Mouse (Mus musculus): ENCODE data around the gene Pheta1. TPM values are rescaled to one million over a fixed set of nuclear protein-coding genes. Genes with fewer than 3 reads are reported as not detected.

Gene Pheta1
- polyA plus RNA-seq, 1 experiment from 2014 or later: 48.1 TPM

DNA sequence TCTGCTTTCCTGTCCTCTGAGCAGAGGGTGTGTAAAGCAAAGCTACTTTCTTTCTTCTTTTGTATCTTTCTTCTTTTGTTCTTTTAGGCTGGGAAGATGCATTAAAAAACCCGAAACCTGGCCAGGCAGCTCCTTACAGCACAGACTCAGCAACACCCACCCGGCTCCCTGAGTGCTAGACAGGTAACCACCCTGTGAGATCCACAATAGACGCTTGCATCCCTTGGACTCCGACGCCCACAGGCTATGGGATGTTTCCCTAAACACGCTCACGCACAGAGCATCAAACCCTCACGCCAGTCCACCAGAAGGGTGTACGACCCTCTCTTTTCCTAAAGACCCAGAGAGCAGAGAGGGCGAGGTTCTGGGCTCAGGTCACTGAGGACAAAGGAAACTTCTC lies 45.9 kb downstream of the Pheta1 start:
- Histone ChIP-seq H3K4me2 (replicated peaks) (no peak overlapping the region), H3K9me3 (no peaks in the 10 kb centered on the region), H3K4me3 (no peak overlapping the region), H3K4me1 (no peaks in the 10 kb centered on the region; the same call in 1 of the 2 replicates), H3K36me3 (no peaks in the 10 kb centered on the region), H3K27me3 (no peaks in the 10 kb centered on the region), H3K27ac (no peak overlapping the region), H3K9ac (no peak overlapping the region)
- no peak for ATAC-seq (ENCODE audit: insufficient number of reproducible peaks, insufficient read depth, low FRiP score, low TSS enrichment)
- WGBS: 46% methylated on average over 10 of the region's 10 CpGs

DNA sequence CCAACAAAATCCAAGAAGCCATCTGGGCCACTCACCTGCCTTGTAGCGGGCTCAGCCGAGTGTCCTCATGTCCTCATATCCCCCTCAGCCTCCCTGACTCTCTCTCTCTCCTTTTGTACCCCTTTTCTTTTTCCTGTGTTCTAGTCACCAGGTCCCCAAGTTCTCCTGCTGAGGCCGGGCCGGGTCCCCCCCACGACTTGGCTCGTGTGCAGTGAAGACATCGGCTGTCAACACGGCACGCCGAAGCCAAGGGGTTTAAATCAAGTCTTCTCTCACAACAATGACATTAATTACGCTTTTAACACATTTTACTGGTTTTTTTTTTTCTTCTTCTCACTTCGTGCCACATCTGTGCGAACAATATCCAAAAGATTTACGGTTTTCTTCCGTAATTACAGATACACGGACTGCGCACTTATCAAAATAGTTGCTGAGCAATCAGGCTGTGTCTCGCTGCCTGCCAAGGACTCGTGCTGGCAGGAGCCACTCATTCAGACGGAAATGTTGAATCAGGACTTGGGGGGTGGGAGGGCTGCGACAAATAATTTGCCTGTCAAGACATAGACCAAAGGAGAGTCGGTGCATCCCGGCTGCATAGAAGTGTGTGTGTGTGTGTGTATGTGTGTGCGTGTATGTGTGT lies 46.5 kb downstream of the Pheta1 start:
- H3K4me2 ChIP-seq (replicated peaks): no peak overlapping the region
- H3K9ac ChIP-seq: no peak overlapping the region
- WGBS: 66% methylated on average over 24 of the region's 24 CpGs
- no peak overlapping the region for H3K27ac ChIP-seq
- ATAC-seq (ENCODE audit: insufficient number of reproducible peaks, insufficient read depth, low FRiP score, low TSS enrichment): no peak
- H3K4me3 ChIP-seq: no peak overlapping the region
- H3K36me3 ChIP-seq: no peaks in the 10 kb centered on the region
- H3K27me3 ChIP-seq: no peaks in the 10 kb centered on the region
- no peaks in the 10 kb centered on the region for H3K9me3 ChIP-seq
- no peaks in the 10 kb centered on the region for H3K4me1 ChIP-seq

DNA sequence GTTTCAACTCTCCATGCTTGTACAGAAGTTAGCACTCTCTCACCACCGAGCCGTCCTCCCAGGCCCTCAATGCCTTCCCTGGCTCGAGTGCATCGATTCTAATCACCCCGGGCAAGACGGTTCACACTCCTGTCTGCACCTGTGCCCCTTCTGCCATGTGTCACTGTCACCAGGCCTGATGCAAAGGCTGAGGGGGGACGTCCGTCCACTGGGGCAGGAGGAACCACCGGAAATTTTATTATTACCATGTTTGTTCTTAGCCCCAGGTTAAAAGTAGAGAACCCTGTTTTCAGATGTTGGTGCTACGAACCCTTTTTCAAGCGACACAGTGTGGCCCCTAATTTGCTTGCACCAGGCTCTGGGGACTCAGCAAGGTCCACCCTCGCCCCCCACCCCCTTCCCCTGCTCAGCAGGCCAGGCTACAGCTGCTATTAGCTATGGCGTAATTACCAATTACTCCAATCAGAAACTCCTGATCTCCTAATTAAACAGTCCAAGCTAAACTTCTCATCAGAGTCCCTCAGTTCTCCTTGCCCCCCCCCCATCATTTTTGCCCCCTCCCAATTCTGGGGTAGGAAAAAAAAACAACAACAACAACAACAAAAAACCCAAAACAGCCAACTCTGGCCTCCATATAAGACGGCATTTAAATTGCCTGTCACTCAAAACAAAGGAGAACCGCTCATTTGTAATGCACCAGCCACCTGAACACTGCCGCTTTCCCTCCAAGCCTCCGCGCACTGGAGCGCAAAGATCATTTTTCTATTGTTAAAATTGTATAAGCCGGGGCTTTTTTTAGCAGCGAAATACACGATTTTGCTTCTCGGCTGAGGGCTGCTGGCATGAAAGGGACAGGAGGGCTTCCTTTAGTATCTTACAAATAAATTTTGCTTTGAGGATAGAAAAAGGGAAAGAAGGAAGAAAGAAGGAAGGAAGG lies 54.3 kb downstream of the Pheta1 start:
- WGBS: 42% methylated on average over 23 of the region's 23 CpGs
- Histone ChIP-seq H3K4me3 (no peak overlapping the region), H3K27ac (no peak overlapping the region), H3K9me3 (no peaks in the 10 kb centered on the region), H3K4me2 (replicated peaks) (no peak overlapping the region), H3K4me1 (no peaks in the 10 kb centered on the region), H3K36me3 (no peaks in the 10 kb centered on the region), H3K27me3 (no peaks in the 10 kb centered on the region), H3K9ac (no peak overlapping the region)
- ATAC-seq (ENCODE audit: insufficient number of reproducible peaks, insufficient read depth, low FRiP score, low TSS enrichment): no peak

Small RNA genes within 50 kb of the gene (microRNA-seq; reads per million reads assigned to microRNA genes)
- gene Mir7031: not detected

Other genes with a start within 250 kb of the Pheta1 start
- gene Acad12, start 230.0 kb upstream of the Pheta1 start, polyA plus RNA-seq (2016; fragmentation: Nextera tagmentation; extraction: Ambion mirVana): 2.1 and 2.5 TPM in 2 replicates
- gene Acad10, start 188.5 kb upstream of the Pheta1 start, polyA plus RNA-seq (2016; fragmentation: Nextera tagmentation; extraction: Ambion mirVana): 1.6 and 2.2 TPM in 2 replicates
- 47.7 and 51.2 TPM in 2 replicates for gene Brap, start 188.4 kb upstream of the Pheta1 start, polyA plus RNA-seq (2016; fragmentation: Nextera tagmentation; extraction: Ambion mirVana)
- gene Atxn2, start 137.6 kb upstream of the Pheta1 start, polyA plus RNA-seq (2016; fragmentation: Nextera tagmentation; extraction: Ambion mirVana): 72.3 and 91.6 TPM in 2 replicates
- gene Sh2b3, start 11.3 kb upstream of the Pheta1 start, polyA plus RNA-seq (2016; fragmentation: Nextera tagmentation; extraction: Ambion mirVana): 13.1 and 14.4 TPM in 2 replicates
- gene Cux2, start 201.1 kb downstream of the Pheta1 start, polyA plus RNA-seq (2016; fragmentation: Nextera tagmentation; extraction: Ambion mirVana): 5.9 and 7.1 TPM in 2 replicates

Data from embryonic facial prominence, embryonic 12.5 days (tissue).